Mouse (Mus musculus) stomach, postnatal 0 days (tissue): Measurements from ENCODE around the gene Prss44. TPM values are rescaled to one million over a fixed set of nuclear protein-coding genes. Genes with fewer than 3 reads are reported as not detected.

Experiments used
- ATAC-seq: fragments of 200-750 bp; cut with Nextera tagmentation; 2 replicates; pipeline ENCODE4 v1.8.0; 2017; ENCODE audit not compliant: low FRiP score, low TSS enrichment
- DNase-seq: peaks from one replicate; pipeline ENCODE4 v3.0.0-alpha.2; 2016; ENCODE audit warnings: low spot score
- H3K27ac ChIP-seq: fragments of 300-500 bp; sonication (generic); replicated peaks from 2 replicates; pipeline ENCODE4 v1.5.1; 2014; ENCODE audit warnings: mild to moderate bottlenecking, control low read depth
- H3K27me3 ChIP-seq: fragments of 300-500 bp; sonication (generic); 2 replicates; pipeline ENCODE4 v1.6.1; 2014; ENCODE audit warnings: low read length; ENCODE audit not compliant: control insufficient read depth, insufficient read depth
- H3K36me3 ChIP-seq: fragments of 300-500 bp; sonication (generic); 2 replicates; pipeline ENCODE4 v1.6.1; 2014; ENCODE audit warnings: low read length, mixed read lengths; ENCODE audit not compliant: control insufficient read depth, insufficient read depth
- H3K4me1 ChIP-seq: fragments of 300-500 bp; sonication (generic); replicated peaks from 2 replicates; pipeline ENCODE4 v1.6.1; 2014; ENCODE audit warnings: antibody characterized with exemption; ENCODE audit not compliant: control insufficient read depth, insufficient read depth
- H3K4me2 ChIP-seq: fragments of 300-500 bp; sonication (generic); replicated peaks from 2 replicates; pipeline ENCODE4 v1.6.1; 2014; ENCODE audit warnings: low read depth, mild to moderate bottlenecking, control low read depth, moderate library complexity
- H3K4me3 ChIP-seq: fragments of 300-500 bp; sonication (generic); 2 replicates; pipeline ENCODE4 v1.5.1; 2014; ENCODE audit warnings: low read depth, low read length, control low read depth
- H3K9ac ChIP-seq: fragments of 300-500 bp; sonication (generic); 2 replicates; pipeline ENCODE4 v1.6.1; 2014; ENCODE audit warnings: mild to moderate bottlenecking, low read length, control low read depth, mixed read lengths
- H3K9me3 ChIP-seq: fragments of 300-500 bp; sonication (generic); 2 replicates; pipeline ENCODE4 v1.6.1; 2016; ENCODE audit warnings: low read length; ENCODE audit not compliant: control insufficient read depth
- CTCF ChIP-seq: IDR thresholded peaks from 2 replicates; pipeline ENCODE4 v1.5.1; 2016; ENCODE audit warnings: antibody characterized with exemption, low read depth, mild to moderate bottlenecking, moderate library complexity
- EP300 ChIP-seq: optimal IDR thresholded peaks from 2 replicates; pipeline ENCODE3; 2016; ENCODE audit warnings: antibody characterized with exemption
- WGBS: fragments of 180-500 bp; shearing (Covaris S2); extraction: QIAGEN DNeasy Blood & Tissue Kit; methylation state at CpG from one replicate; pipeline ENCODE4 v1.1.7; 2014; 5-methylcytosine and 5-hydroxymethylcytosine counted together
- polyA plus RNA-seq: library from polyadenylated mRNA; unstranded; fragments of >200 nt; fragmentation: Nextera tagmentation; extraction: Ambion mirVana; gene quantifications from 2 replicates; pipeline ENCODE4 v1.2.1, GENCODE M21; 2015

Gene Prss44
- not detected in 2 replicates for polyA plus RNA-seq

DNA sequence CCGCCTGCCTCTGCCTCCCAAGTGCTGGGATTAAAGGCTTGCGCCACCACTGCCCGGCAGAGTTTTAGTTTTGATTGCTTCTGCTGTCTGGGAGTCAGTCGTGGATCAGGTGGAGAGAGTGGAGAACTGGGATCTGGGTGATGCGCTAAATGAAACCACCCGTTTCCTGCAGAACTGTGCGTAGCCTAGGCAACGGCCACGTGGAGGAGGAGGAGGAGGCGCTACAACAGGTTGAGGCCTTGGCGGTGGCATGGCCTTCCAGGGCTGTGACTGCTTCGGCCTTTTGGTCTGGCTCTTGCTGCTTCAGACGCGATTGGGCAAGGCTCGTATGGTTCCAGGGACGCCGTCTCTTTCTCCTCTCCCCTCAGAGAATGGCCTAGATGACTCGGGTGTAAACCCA is at the start of gene Prss44:
Prss44 (plus strand) TSS at position 206 of the 400 bp plus-strand sequence.
- Histone ChIP-seq H3K4me2 (no peak within 1 kb of the TSS), H3K36me3 (no peaks in the 10 kb centered on the region), H3K9me3 (no peaks in the 10 kb centered on the region), H3K27me3 (no peaks in the 10 kb centered on the region), H3K27ac (no peak within 1 kb of the TSS), H3K4me1 (no peaks in the 10 kb centered on the region), H3K9ac (no peak within 1 kb of the TSS), H3K4me3 (no peak within 1 kb of the TSS)
- no peak for TF ChIP-seq CTCF
- no peak for TF ChIP-seq EP300
- no peak for ATAC-seq
- no peak for DNase-seq
- 53% methylated on average over 18 of the region's 18 CpGs for WGBS

DNA sequence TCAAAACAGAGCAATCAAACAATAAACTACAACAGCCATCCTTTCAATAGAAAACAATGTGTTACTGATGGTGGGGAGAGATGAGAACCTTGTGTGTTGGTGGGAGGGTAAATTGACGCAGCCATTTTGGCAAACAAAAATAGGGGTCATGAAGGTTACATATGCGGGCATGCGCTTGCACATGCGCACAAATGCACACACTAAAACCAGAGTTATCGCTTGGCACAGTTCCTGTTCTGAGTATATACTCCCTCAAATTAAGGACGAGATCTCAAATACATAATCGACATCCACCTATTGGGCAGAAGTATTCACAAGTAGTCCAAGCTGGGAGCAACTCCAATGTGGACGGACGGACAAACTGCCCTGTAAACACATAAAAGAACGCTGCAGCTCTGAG is 41.5 kb upstream of the Prss44 start:
- WGBS: 89% methylated on average over 10 of the region's 10 CpGs
- Histone ChIP-seq H3K4me2 (no peak overlapping the region), H3K4me1 (no peaks in the 10 kb centered on the region), H3K36me3 (no peaks in the 10 kb centered on the region), H3K9me3 (no peaks in the 10 kb centered on the region), H3K27ac (no peak overlapping the region), H3K27me3 (no peaks in the 10 kb centered on the region), H3K9ac (no peak overlapping the region), H3K4me3 (no peak overlapping the region)
- no peak for DNase-seq
- TF ChIP-seq EP300: no peak
- no peak for TF ChIP-seq CTCF
- ATAC-seq: no peak

DNA sequence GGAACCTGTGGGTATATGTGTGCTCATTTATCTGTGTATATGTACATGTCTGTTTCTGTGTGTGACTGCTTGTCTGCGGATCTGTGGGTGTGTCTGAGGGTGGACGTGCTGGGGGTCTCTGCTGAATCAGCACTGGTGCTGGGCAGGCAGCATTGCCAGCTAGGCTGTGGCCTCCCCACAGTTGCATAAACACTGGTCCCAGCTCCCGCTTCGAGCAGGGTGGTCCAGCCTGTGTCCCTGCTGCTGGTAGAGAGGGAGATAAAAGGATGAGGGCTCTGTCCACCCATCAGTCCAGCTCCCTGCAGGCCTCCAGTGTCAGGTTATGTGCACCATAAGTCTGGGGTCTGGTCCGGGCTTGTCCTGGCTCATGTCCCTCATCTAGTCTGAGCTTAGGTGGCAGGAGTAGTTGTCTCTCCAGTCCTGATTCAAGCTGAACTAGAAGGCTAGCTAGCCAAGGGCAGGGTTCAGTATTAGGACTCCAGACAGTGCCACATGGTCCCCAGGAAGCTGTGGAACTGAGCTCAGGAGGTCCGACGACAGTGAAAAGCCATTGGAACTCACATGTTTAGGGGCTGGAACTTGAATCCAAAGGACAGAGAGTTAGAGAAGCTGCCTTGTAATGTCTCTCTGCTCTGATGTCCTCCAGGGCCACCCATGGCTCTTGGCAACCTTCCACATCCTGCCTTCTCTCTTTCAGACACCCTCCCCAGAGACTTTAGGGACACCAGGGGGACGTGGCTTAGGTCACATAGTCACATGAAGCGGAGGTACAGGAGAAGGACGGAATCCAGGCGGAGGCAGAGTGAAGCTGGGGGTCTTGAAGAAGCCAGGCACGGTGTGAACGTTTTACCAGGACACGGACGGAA is 39.2 kb upstream of the Prss44 start:
- TF ChIP-seq EP300: no peak
- TF ChIP-seq CTCF: no peak
- no peaks in the 10 kb centered on the region for H3K36me3 ChIP-seq
- H3K27me3 ChIP-seq: no peaks in the 10 kb centered on the region
- H3K9me3 ChIP-seq: no peaks in the 10 kb centered on the region
- peak; percentile 10; the same call in 1 of the 2 replicates for ATAC-seq
- H3K4me2 ChIP-seq: no peak overlapping the region
- WGBS: 63% methylated on average over 15 of the region's 15 CpGs
- H3K27ac ChIP-seq: peak overlapping the region; percentile 56; the same call in 1 of the 2 replicates
- no peaks in the 10 kb centered on the region for H3K4me1 ChIP-seq
- DNase-seq: no peak
- no peak overlapping the region for H3K9ac ChIP-seq
- no peak overlapping the region for H3K4me3 ChIP-seq

DNA sequence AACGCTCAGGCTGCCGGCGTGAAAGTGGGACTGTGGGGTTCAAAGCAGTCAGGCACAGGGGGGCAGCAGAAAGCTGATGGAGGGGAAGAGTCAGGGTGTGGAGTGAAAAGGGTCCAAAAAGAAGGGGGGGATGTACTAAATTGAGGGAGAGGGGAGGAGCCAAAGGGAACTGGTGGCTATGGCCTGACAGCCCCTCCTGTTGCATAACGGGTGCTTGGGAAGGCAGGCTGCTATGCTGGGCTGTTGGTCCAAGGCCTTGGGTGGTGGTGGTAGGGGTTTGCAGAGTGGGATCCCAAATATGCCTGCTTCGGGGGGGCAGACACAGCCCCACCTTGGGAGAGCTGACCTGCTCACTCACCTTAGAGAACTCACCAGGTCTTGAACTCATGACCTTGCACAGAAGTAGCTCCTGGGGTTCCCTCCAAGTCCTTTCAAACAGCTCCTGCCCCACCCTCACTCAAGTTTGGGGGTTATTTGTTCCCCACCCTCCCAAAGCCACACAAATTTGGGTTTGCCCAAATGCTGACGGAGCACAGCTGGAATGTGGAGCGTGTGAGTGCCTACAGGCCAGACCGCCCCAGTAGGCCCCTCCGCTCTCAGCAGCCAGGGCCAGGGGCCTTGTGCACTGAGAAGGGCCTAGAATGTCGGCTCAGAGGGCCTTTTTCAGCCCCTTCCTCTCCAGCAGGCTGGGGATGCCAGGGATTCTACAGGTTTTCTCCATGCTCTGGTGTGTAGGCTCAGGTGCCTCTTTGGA is 38.3 kb upstream of the Prss44 start:
- H3K36me3 ChIP-seq: no peaks in the 10 kb centered on the region
- TF ChIP-seq CTCF (no peak), EP300 (no peak)
- DNase-seq (no peak), ATAC-seq (peak; percentile 39; the same call in 1 of the 2 replicates)
- no peaks in the 10 kb centered on the region for H3K4me1 ChIP-seq
- H3K9ac ChIP-seq: no peak overlapping the region
- H3K27ac ChIP-seq: 0 out of 2 replicates have a peak overlapping the region, but pooled peaks have one; percentile 24
- no peak overlapping the region for H3K4me3 ChIP-seq
- no peak overlapping the region for H3K4me2 ChIP-seq
- no peaks in the 10 kb centered on the region; the same call in 1 of the 2 replicates for H3K27me3 ChIP-seq
- WGBS: 61% methylated on average over 10 of the region's 10 CpGs
- H3K9me3 ChIP-seq: no peaks in the 10 kb centered on the region

DNA sequence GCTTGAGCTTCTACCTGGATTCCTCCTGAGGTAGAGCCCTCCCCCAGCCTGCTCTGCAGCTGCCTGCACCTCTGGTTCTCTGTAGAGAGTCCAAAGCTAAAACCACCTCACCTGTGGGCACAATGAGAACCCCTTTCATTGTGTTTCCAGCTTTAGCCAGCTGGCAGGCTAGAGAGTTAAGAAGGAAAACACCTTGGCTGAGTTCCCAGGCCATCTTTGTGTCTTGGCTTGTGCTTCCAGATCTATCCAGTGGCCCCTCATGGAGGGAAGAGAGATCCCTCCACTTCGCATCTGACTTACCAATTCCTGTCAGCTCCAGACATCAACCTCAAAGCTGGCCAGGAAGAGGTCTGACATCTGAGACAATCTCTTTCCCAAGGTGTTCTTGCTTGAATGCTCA is 35.7 kb upstream of the Prss44 start:
- no peak for DNase-seq
- no peak overlapping the region for H3K4me3 ChIP-seq
- H3K27ac ChIP-seq: no peak overlapping the region
- ATAC-seq: no peak
- no peaks in the 10 kb centered on the region for H3K36me3 ChIP-seq
- no peaks in the 10 kb centered on the region for H3K9me3 ChIP-seq
- H3K27me3 ChIP-seq: no peaks in the 10 kb centered on the region; the same call in 1 of the 2 replicates
- no peak overlapping the region for H3K9ac ChIP-seq
- 74% methylated on average over 1 of the region's 1 CpGs for WGBS
- H3K4me2 ChIP-seq: no peak overlapping the region
- TF ChIP-seq CTCF: no peak
- TF ChIP-seq EP300: no peak
- H3K4me1 ChIP-seq: no peaks in the 10 kb centered on the region; the same call in 1 of the 2 replicates
